Mouse (Mus musculus) liver, postnatal 0 days (tissue): ENCODE measurements around the gene Epb41.

Source experiments
- CTCF ChIP-seq: sonication (generic); IDR thresholded peaks from 2 replicates; pipeline ENCODE4 v1.5.1; 2016; ENCODE audit warnings: antibody characterized with exemption, low read depth
- EP300 ChIP-seq: IDR thresholded peaks from 2 replicates; pipeline ENCODE4 v1.6.1; 2016; ENCODE audit warnings: antibody characterized with exemption, low read depth, mild to moderate bottlenecking

GRCm38 (mm10) chr4:132033183-132033582, 41.9 kb downstream of the Epb41 start:
- peak; percentile 65 for TF ChIP-seq CTCF
- 0 out of 2 replicates have a peak, but pooled peaks have one; percentile 31 for TF ChIP-seq EP300
